Mouse (Mus musculus): ENCODE measurements around the gene Defb36. TPM values are rescaled to one million over a fixed set of nuclear protein-coding genes. Genes with fewer than 3 reads are reported as not detected.

Defb36 gene
- polyA plus RNA-seq (2014; fragmentation: Illumina TruSeq; extraction: RNeasy Lipid Tissue Mini Kit (QIAGEN cat#74804); ENCODE audit: low read depth, low replicate concordance), result 6.9 TPM

DNA sequence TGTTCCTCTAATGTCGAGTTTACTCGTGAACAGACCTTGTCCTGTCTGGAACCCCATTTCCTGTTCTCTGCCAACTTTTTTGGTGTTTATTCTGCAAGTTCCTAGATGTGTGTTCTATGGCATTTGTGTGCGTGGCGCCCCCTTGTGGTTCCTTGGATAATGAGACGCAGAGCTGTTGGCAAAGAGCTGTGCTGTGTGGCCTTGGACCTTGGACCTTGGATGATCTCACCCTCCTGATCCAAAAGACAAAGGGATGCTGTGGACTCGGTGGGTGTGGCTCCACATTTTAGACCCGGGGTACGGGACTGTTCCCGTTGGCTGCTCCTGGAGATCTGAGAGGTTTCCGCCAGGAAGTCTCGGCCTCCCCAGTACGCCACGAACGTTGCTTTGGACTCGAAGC, at the start of gene Defb36:
Gene Defb36 (plus strand): TSS at position 271 of the 400 bp plus-strand sequence.

DNA sequence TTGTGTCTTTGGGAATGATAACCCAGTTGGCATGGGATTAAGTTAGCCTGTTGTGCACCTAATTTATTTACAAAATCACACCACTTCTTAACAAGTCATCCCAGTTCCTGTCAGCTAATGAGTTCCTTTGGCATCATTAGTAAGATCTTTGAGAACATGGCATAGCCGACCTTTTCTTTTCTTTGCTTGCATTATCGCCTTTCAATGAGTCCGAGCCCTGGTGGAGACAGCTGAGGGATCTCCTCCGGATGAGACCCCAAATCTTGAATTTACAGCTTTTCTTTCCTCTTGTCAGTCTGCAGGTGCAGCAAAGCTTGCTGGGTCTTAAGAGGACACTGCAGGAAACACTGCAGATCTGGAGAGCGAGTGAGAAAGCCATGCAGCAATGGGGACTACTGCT, 35.1 kb upstream of the Defb36 start, which contains the start of gene Gm17416:
Gene Gm17416 (plus strand): TSS at position 301 of the 400 bp plus-strand sequence.

DNA sequence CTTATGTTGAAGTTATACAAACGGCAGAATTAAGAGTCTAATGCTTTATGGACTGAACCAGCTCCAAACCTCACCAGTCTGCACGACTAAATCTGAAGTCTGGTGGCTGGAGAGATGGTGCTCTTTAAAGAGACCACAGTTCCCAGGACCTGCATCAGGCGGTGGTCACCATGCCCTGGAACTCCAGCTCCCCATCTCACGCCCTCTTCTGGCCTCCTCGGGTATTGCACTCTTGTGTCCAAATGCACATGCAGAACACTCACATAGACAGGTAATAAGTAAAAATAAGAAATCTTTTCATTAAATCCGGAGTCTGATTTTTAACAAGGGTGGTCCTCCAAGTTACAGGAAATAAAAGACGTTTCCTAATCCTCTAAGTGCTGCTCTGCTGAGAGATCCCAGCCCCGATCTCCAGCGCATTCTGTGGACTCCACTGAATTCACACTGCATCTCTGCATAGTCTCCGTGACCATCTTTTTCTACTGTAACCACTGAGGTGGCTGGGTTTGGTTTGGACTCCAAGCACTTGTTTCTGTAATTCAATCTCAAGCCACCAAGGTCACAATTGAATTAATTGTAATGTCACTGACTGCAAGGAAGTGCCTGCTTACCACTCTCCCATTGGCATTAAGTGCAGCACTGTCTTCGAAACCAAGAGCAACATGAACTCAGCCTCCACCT, 31.9 kb upstream of the Defb36 start, which contains the start of gene Defb21:
Gene Defb21 (plus strand): TSS at position 631 of the 681 bp plus-strand sequence.

DNA sequence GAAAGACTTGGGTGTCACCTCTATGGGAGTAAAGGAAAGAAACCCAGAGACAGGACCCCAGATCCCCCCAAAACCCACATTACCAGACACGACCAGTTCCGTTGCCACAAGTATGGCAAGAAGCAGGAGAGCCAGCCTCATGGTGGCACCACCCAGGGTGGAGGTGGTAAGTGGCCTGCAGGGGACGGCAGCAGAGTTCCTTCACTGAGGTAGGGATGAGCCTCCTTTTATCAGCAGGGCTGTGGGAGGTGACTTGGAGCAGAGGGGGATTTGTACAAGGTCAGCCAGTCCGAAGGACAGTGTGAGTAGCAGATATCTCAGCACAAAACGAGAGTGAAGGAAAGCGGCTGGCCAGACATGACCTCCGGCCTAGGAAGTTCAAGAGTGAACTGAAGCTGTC, 24.0 kb upstream of the Defb36 start, which contains the start of gene Defb19:
Gene Defb19 (minus strand): TSS at position 206 of the 400 bp plus-strand sequence.

DNA sequence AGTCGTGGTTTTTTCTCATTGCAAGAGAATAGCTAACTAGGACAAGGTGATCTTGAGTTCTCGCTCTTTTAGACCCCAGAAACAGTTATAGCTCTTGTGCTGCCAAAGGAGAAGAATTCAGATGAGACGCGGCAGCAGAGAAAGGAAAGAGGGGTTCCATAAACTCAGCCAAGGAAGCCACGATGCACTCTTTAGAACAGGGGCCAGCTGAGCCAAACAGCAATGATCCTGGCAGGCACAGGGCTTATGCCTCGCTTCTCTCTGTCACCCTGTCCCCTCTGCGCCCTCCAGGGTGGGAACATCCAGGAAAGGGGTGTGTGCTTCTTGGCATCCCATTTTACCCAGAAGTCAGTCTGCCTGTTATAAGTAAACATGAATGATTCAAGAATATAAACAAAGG, 4.8 kb upstream of the Defb36 start, which contains the start of gene Defb45:
Gene Defb45 (minus strand): TSS at position 101 of the 400 bp plus-strand sequence.

DNA sequence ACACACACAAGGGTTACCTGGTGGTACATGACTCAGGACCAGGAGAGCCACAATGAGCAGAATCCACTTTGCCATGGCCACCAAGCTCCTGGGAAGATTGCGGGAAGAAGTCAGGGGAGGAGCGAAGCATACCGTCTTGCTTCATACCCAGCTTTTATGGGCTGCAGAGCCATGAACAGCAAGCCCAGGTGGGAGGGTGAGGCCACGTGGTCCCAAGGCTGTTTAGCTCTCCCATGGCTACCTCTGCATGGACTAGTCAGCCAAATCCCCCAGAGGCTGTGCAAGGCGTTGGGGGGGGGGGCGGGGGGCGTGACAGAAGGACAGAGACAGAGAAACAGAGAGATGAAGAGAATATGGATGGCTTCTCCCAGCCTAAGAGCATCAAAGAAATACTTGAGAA, 18.8 kb downstream of the Defb36 start, which contains the start of gene Defb25:
Gene Defb25 (minus strand): TSS at position 101 of the 400 bp plus-strand sequence.

DNA sequence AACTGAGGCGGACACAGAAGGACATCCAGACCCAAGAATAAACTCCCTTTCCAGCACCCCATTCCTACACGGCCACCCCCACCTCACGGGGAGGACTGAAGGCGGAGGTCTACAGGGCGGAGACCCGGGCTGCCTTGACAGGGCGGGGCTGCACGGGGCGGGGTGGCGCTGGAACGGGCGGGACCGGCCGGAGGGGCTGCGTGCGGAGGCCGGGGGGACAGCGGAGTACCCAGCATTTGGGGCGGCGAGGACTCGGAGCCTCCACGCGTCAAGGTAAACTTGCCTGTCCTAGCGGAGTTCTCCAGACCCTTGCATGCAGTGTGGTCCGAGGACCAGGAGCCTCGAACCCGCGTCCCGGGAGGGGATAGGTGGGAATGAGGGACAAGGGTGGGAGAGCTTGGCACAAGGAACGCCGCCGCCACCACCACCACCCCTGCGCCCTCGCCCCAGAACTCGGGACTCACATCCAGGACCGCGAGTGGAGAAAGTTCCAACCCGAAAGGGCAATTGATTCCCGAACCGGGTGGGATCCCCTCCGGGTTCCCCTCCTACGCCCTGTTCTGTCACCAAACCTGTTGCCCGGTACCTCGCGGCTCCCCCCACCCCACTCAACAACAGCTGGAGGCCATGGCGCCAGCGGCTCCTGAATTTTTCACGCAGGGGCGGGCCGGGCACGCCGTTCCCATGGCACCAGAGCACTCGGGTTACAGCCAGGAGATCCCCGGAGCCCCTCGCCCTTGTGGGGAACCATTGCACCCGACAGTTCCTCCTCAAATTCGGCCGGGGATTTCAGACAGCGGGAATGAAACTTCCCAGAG, 22.9 kb downstream of the Defb36 start, which contains the start of gene Rem1:
Gene Rem1 (plus strand): TSS at position 178 of the 818 bp plus-strand sequence.

Other genes starting within 250 kb of the Defb36 start
- not detected for gene Nrsn2, start 227.7 kb upstream of the Defb36 start, polyA plus RNA-seq (2014; fragmentation: Illumina TruSeq; extraction: RNeasy Lipid Tissue Mini Kit (QIAGEN cat#74804); ENCODE audit: low read depth, low replicate concordance)
- 13.1 TPM for gene Sox12, start 206.3 kb upstream of the Defb36 start, polyA plus RNA-seq (2014; fragmentation: Illumina TruSeq; extraction: RNeasy Lipid Tissue Mini Kit (QIAGEN cat#74804); ENCODE audit: low read depth, low replicate concordance)
- gene Zcchc3, start 189.3 kb upstream of the Defb36 start, polyA plus RNA-seq (2014; fragmentation: Illumina TruSeq; extraction: RNeasy Lipid Tissue Mini Kit (QIAGEN cat#74804); ENCODE audit: low read depth, low replicate concordance), result 6.4 TPM
- 7.5 TPM for gene 6820408C15Rik, start 188.7 kb upstream of the Defb36 start, polyA plus RNA-seq (2014; fragmentation: Illumina TruSeq; extraction: RNeasy Lipid Tissue Mini Kit (QIAGEN cat#74804); ENCODE audit: low read depth, low replicate concordance)
- gene Defb23, start 139.7 kb upstream of the Defb36 start, polyA plus RNA-seq (2014; fragmentation: Illumina TruSeq; extraction: RNeasy Lipid Tissue Mini Kit (QIAGEN cat#74804); ENCODE audit: low read depth, low replicate concordance), result 773 TPM
- gene Defb20, start 127.3 kb upstream of the Defb36 start, polyA plus RNA-seq (2014; fragmentation: Illumina TruSeq; extraction: RNeasy Lipid Tissue Mini Kit (QIAGEN cat#74804); ENCODE audit: low read depth, low replicate concordance), result 5,596 TPM
- 725 TPM for gene Defb22, start 114.2 kb upstream of the Defb36 start, polyA plus RNA-seq (2014; fragmentation: Illumina TruSeq; extraction: RNeasy Lipid Tissue Mini Kit (QIAGEN cat#74804); ENCODE audit: low read depth, low replicate concordance)
- 117 TPM for gene Defb26, start 92.6 kb upstream of the Defb36 start, polyA plus RNA-seq (2014; fragmentation: Illumina TruSeq; extraction: RNeasy Lipid Tissue Mini Kit (QIAGEN cat#74804); ENCODE audit: low read depth, low replicate concordance)
- 1,277 TPM for gene Defb28, start 86.1 kb upstream of the Defb36 start, polyA plus RNA-seq (2014; fragmentation: Illumina TruSeq; extraction: RNeasy Lipid Tissue Mini Kit (QIAGEN cat#74804); ENCODE audit: low read depth, low replicate concordance)
- 321 TPM for gene Defb29, start 64.2 kb upstream of the Defb36 start, polyA plus RNA-seq (2014; fragmentation: Illumina TruSeq; extraction: RNeasy Lipid Tissue Mini Kit (QIAGEN cat#74804); ENCODE audit: low read depth, low replicate concordance)
- gene Gm17416, start 35.0 kb upstream of the Defb36 start, polyA plus RNA-seq (2014; fragmentation: Illumina TruSeq; extraction: RNeasy Lipid Tissue Mini Kit (QIAGEN cat#74804); ENCODE audit: low read depth, low replicate concordance), result 2,150 TPM
- gene Defb21, start 31.6 kb upstream of the Defb36 start, polyA plus RNA-seq (2014; fragmentation: Illumina TruSeq; extraction: RNeasy Lipid Tissue Mini Kit (QIAGEN cat#74804); ENCODE audit: low read depth, low replicate concordance), result 719 TPM
- gene Defb19, start 24.0 kb upstream of the Defb36 start, polyA plus RNA-seq (2014; fragmentation: Illumina TruSeq; extraction: RNeasy Lipid Tissue Mini Kit (QIAGEN cat#74804); ENCODE audit: low read depth, low replicate concordance), result 22.8 TPM
- 531 TPM for gene Defb45, start 4.9 kb upstream of the Defb36 start, polyA plus RNA-seq (2014; fragmentation: Illumina TruSeq; extraction: RNeasy Lipid Tissue Mini Kit (QIAGEN cat#74804); ENCODE audit: low read depth, low replicate concordance)
- gene Defb25, start 18.7 kb downstream of the Defb36 start, polyA plus RNA-seq (2014; fragmentation: Illumina TruSeq; extraction: RNeasy Lipid Tissue Mini Kit (QIAGEN cat#74804); ENCODE audit: low read depth, low replicate concordance), result 4,016 TPM
- gene Rem1, start 22.6 kb downstream of the Defb36 start, polyA plus RNA-seq (2014; fragmentation: Illumina TruSeq; extraction: RNeasy Lipid Tissue Mini Kit (QIAGEN cat#74804); ENCODE audit: low read depth, low replicate concordance), result 42.9 TPM
- gene H13, start 65.1 kb downstream of the Defb36 start, polyA plus RNA-seq (2014; fragmentation: Illumina TruSeq; extraction: RNeasy Lipid Tissue Mini Kit (QIAGEN cat#74804); ENCODE audit: low read depth, low replicate concordance), result 115 TPM
- 14.8 TPM for gene Mcts2, start 82.7 kb downstream of the Defb36 start, polyA plus RNA-seq (2014; fragmentation: Illumina TruSeq; extraction: RNeasy Lipid Tissue Mini Kit (QIAGEN cat#74804); ENCODE audit: low read depth, low replicate concordance)
- 38.8 TPM for gene Id1, start 131.9 kb downstream of the Defb36 start, polyA plus RNA-seq (2014; fragmentation: Illumina TruSeq; extraction: RNeasy Lipid Tissue Mini Kit (QIAGEN cat#74804); ENCODE audit: low read depth, low replicate concordance)
- gene Cox4i2, start 149.8 kb downstream of the Defb36 start, polyA plus RNA-seq (2014; fragmentation: Illumina TruSeq; extraction: RNeasy Lipid Tissue Mini Kit (QIAGEN cat#74804); ENCODE audit: low read depth, low replicate concordance), result 5.2 TPM
- gene Bcl2l1, start 227.4 kb downstream of the Defb36 start, polyA plus RNA-seq (2014; fragmentation: Illumina TruSeq; extraction: RNeasy Lipid Tissue Mini Kit (QIAGEN cat#74804); ENCODE audit: low read depth, low replicate concordance), result 42.0 TPM
- gene Tpx2, start 243.6 kb downstream of the Defb36 start, polyA plus RNA-seq (2014; fragmentation: Illumina TruSeq; extraction: RNeasy Lipid Tissue Mini Kit (QIAGEN cat#74804); ENCODE audit: low read depth, low replicate concordance), result 1.9 TPM

All from adipose tissue, adult 10 weeks (tissue).